Mouse (Mus musculus): Measurements from ENCODE around the gene D11Wsu47e. TPM values are rescaled to one million over a fixed set of nuclear protein-coding genes. Genes with fewer than 3 reads are reported as not detected.
A peak's percentile ranks its signal among the peaks of the same experiment; 100 is the strongest.

Gene D11Wsu47e
- polyA plus RNA-seq, 1 experiment from 2014 or later: 19.2 TPM

- WGBS: 72% methylated on average over 4 of the region's 4 CpGs
- no peaks in the 10 kb centered on the region for H3K27me3 ChIP-seq
Observed at GRCm38 (mm10) chr11:113667704-113668103, 16.5 kb upstream of the D11Wsu47e start.

GRCm38 (mm10) chr11:113668857-113669256 is 15.4 kb upstream of the D11Wsu47e start:
- Histone ChIP-seq H3K9ac (no peak overlapping the region), H3K4me3 (no peak overlapping the region), H3K27me3 (no peaks in the 10 kb centered on the region), H3K4me1 (peaks cover 7% of the 10 kb centered on the region; the same call in 1 of the 2 replicates), H3K36me3 (peaks cover 49% of the 10 kb centered on the region), H3K4me2 (no peak overlapping the region), H3K9me3 (no peaks in the 10 kb centered on the region), H3K27ac (0 out of 2 replicates have a peak overlapping the region, but pooled peaks have one; percentile 6)
- no peak for ATAC-seq (ENCODE audit: insufficient number of reproducible peaks, low FRiP score, low TSS enrichment, low read depth)
- 87% methylated on average over 5 of the region's 5 CpGs for WGBS

More at GRCm38 (mm10) chr11:113667704-113668103, 16.5 kb upstream of the D11Wsu47e start:
- Histone ChIP-seq H3K4me3 (no peak overlapping the region), H3K4me2 (no peak overlapping the region), H3K36me3 (peaks cover 49% of the 10 kb centered on the region), H3K9me3 (no peaks in the 10 kb centered on the region), H3K4me1 (peaks cover 7% of the 10 kb centered on the region; the same call in 1 of the 2 replicates), H3K9ac (no peak overlapping the region), H3K27ac (no peak overlapping the region)
- no peak for ATAC-seq (ENCODE audit: insufficient number of reproducible peaks, low FRiP score, low TSS enrichment, low read depth)

GRCm38 (mm10) chr11:113669711-113670110 is 14.5 kb upstream of the D11Wsu47e start:
- Histone ChIP-seq H3K4me1 (peaks cover 7% of the 10 kb centered on the region; the same call in 1 of the 2 replicates), H3K36me3 (peaks cover 50% of the 10 kb centered on the region), H3K27me3 (no peaks in the 10 kb centered on the region), H3K4me3 (no peak overlapping the region), H3K4me2 (no peak overlapping the region), H3K27ac (no peak overlapping the region), H3K9ac (no peak overlapping the region), H3K9me3 (no peaks in the 10 kb centered on the region)
- 58% methylated on average over 4 of the region's 4 CpGs for WGBS
- ATAC-seq (ENCODE audit: insufficient number of reproducible peaks, low FRiP score, low TSS enrichment, low read depth): no peak

GRCm38 (mm10) chr11:113673614-113674013 is 10.6 kb upstream of the D11Wsu47e start:
- H3K27me3 ChIP-seq: no peaks in the 10 kb centered on the region
- no peak for ATAC-seq (ENCODE audit: insufficient number of reproducible peaks, low FRiP score, low TSS enrichment, low read depth)
- H3K27ac ChIP-seq: no peak overlapping the region; the same call in 1 of the 2 replicates
- WGBS: 88% methylated on average over 4 of the region's 4 CpGs
- peaks cover 64% of the 10 kb centered on the region for H3K36me3 ChIP-seq
- no peak overlapping the region for H3K9ac ChIP-seq
- H3K4me3 ChIP-seq: no peak overlapping the region
- no peak overlapping the region for H3K4me2 ChIP-seq
- H3K4me1 ChIP-seq: peaks cover 17% of the 10 kb centered on the region; the same call in 1 of the 2 replicates
- no peaks in the 10 kb centered on the region for H3K9me3 ChIP-seq

- Histone ChIP-seq H3K4me1 (peaks cover 18% of the 10 kb centered on the region; the same call in 1 of the 2 replicates), H3K9ac (no peak overlapping the region), H3K36me3 (peaks cover 56% of the 10 kb centered on the region), H3K4me2 (no peak overlapping the region), H3K27ac (no peak overlapping the region), H3K9me3 (no peaks in the 10 kb centered on the region), H3K4me3 (no peak overlapping the region), H3K27me3 (no peaks in the 10 kb centered on the region)
- ATAC-seq (ENCODE audit: insufficient number of reproducible peaks, low FRiP score, low TSS enrichment, low read depth): no peak
- WGBS: 82% methylated on average over 5 of the region's 5 CpGs
Observed at GRCm38 (mm10) chr11:113674595-113674994, 9.6 kb upstream of the D11Wsu47e start.

- H3K4me2 ChIP-seq: no peak overlapping the region
- H3K4me3 ChIP-seq: no peak overlapping the region
- ATAC-seq (ENCODE audit: insufficient number of reproducible peaks, low FRiP score, low TSS enrichment, low read depth): peak; percentile 24; the same call in 1 of the 2 replicates
- H3K27ac ChIP-seq: no peak overlapping the region; the same call in 1 of the 2 replicates
- WGBS: 41% methylated on average over 2 of the region's 2 CpGs
- peaks cover 39% of the 10 kb centered on the region for H3K36me3 ChIP-seq
- H3K27me3 ChIP-seq: no peaks in the 10 kb centered on the region
- H3K9me3 ChIP-seq: no peaks in the 10 kb centered on the region
- H3K4me1 ChIP-seq: peaks cover 25% of the 10 kb centered on the region; the same call in 1 of the 2 replicates
- H3K9ac ChIP-seq: no peak overlapping the region
Observed at GRCm38 (mm10) chr11:113676847-113677246, 7.4 kb upstream of the D11Wsu47e start.

GRCm38 (mm10) chr11:113677378-113677777 is 6.8 kb upstream of the D11Wsu47e start:
- Histone ChIP-seq H3K9ac (no peak overlapping the region), H3K36me3 (peaks cover 38% of the 10 kb centered on the region), H3K4me2 (no peak overlapping the region), H3K27ac (no peak overlapping the region), H3K27me3 (no peaks in the 10 kb centered on the region), H3K4me3 (no peak overlapping the region), H3K4me1 (peaks cover 25% of the 10 kb centered on the region; the same call in 1 of the 2 replicates), H3K9me3 (no peaks in the 10 kb centered on the region)
- 86% methylated on average over 2 of the region's 2 CpGs for WGBS
- ATAC-seq (ENCODE audit: insufficient number of reproducible peaks, low FRiP score, low TSS enrichment, low read depth): no peak

GRCm38 (mm10) chr11:113678373-113678772 is 5.8 kb upstream of the D11Wsu47e start:
- H3K4me1 ChIP-seq: peaks cover 29% of the 10 kb centered on the region; the same call in 1 of the 2 replicates
- H3K27ac ChIP-seq: no peak overlapping the region
- peaks cover 33% of the 10 kb centered on the region for H3K36me3 ChIP-seq
- no peak overlapping the region for H3K9ac ChIP-seq
- ATAC-seq (ENCODE audit: insufficient number of reproducible peaks, low FRiP score, low TSS enrichment, low read depth): no peak
- H3K27me3 ChIP-seq: no peaks in the 10 kb centered on the region
- H3K4me2 ChIP-seq: no peak overlapping the region
- WGBS: 81% methylated on average over 8 of the region's 8 CpGs
- no peak overlapping the region for H3K4me3 ChIP-seq
- H3K9me3 ChIP-seq: no peaks in the 10 kb centered on the region

- peaks cover 39% of the 10 kb centered on the region for H3K4me1 ChIP-seq
- no peaks in the 10 kb centered on the region for H3K27me3 ChIP-seq
- peaks cover 12% of the 10 kb centered on the region for H3K36me3 ChIP-seq
- H3K9ac ChIP-seq: no peak overlapping the region
- H3K27ac ChIP-seq: no peak overlapping the region
- 82% methylated on average over 2 of the region's 2 CpGs for WGBS
- H3K9me3 ChIP-seq: no peaks in the 10 kb centered on the region
- no peak overlapping the region for H3K4me2 ChIP-seq
- no peak for ATAC-seq (ENCODE audit: insufficient number of reproducible peaks, low FRiP score, low TSS enrichment, low read depth)
- no peak overlapping the region for H3K4me3 ChIP-seq
Observed at GRCm38 (mm10) chr11:113680954-113681353, 3.3 kb upstream of the D11Wsu47e start.

GRCm38 (mm10) chr11:113681979-113682378 is 2.2 kb upstream of the D11Wsu47e start:
- Histone ChIP-seq H3K9me3 (no peaks in the 10 kb centered on the region), H3K9ac (no peak overlapping the region), H3K4me1 (peaks cover 44% of the 10 kb centered on the region), H3K27ac (no peak overlapping the region), H3K4me3 (no peak overlapping the region), H3K4me2 (no peak overlapping the region), H3K36me3 (peaks cover 1% of the 10 kb centered on the region; the same call in 1 of the 2 replicates), H3K27me3 (no peaks in the 10 kb centered on the region)
- ATAC-seq (ENCODE audit: insufficient number of reproducible peaks, low FRiP score, low TSS enrichment, low read depth): no peak

GRCm38 (mm10) chr11:113682897-113683626 is 1.1 kb upstream of the D11Wsu47e start:
- ATAC-seq (ENCODE audit: insufficient number of reproducible peaks, low FRiP score, low TSS enrichment, low read depth): peak; percentile 30; the same call in 1 of the 2 replicates
- H3K36me3 ChIP-seq: peaks cover 6% of the 10 kb centered on the region
- peak overlapping the region; percentile 96 for H3K4me3 ChIP-seq
- H3K9me3 ChIP-seq: no peaks in the 10 kb centered on the region
- H3K4me1 ChIP-seq: peaks cover 33% of the 10 kb centered on the region
- no peaks in the 10 kb centered on the region for H3K27me3 ChIP-seq
- H3K9ac ChIP-seq: peak overlapping the region; percentile 96
- peak overlapping the region; percentile 96 for H3K27ac ChIP-seq
- H3K4me2 ChIP-seq: peak overlapping the region; percentile 74
- 2% methylated on average over 38 of the region's 38 CpGs for WGBS

- Histone ChIP-seq H3K4me3 (peak overlapping the region; percentile 96), H3K4me2 (peak overlapping the region; percentile 74), H3K27ac (peak overlapping the region; percentile 96), H3K9me3 (no peaks in the 10 kb centered on the region), H3K9ac (peak overlapping the region; percentile 96), H3K36me3 (peaks cover 11% of the 10 kb centered on the region), H3K4me1 (peaks cover 29% of the 10 kb centered on the region), H3K27me3 (no peaks in the 10 kb centered on the region)
- peak; percentile 53 for ATAC-seq (ENCODE audit: insufficient number of reproducible peaks, low FRiP score, low TSS enrichment, low read depth)
- WGBS: under 1% methylated on average over 32 of the region's 38 CpGs
Observed at GRCm38 (mm10) chr11:113683627-113683956, 620 bp upstream of the D11Wsu47e start.

All from limb, embryonic 15.5 days (tissue).